Mouse (Mus musculus): Measurements from ENCODE around the gene Rab3ip.

DNA sequence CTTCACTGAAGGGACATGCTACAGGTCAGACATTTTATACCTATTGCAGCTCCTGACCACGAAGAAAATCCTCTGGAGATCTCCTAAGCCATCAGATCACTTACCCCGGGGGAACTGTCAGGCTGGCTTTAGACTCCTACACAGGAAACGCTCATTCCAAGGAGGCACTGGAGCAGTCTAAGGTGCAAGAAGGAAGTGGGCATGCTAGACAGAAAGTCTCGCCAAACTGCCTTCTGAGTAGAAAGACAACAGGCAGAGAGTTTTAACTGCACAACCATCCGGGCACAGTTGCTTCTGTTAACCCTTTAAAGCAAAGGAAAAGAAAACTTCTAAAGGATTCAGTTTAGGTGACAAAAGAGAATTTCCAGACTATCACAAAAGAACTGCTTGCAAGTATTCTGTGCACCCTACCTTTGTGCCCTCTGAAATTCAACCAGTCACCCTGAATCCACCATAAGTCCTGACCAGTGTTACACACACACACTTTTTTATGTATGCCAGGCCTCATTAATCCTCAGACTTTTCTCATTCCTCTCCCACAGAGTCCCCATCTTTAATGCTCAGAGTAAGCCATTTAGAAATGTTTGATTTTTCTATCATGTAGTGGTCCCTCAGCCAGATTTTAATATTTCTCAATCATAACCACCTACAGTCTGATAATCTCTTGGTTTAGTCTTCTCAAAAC, 7.4 kb upstream of the Rab3ip start:
- TF ChIP-seq EP300 (IDR thresholded peaks at IDR 0.05; ENCODE audit: low read depth) = no peak
- no peak for TF ChIP-seq CTCF (IDR thresholded peaks at IDR 0.05; ENCODE audit: low read depth)
